Mouse (Mus musculus) kidney, embryonic 14.5 days (tissue): ENCODE measurements at regions not wholly inside any gene's neighbourhood (a gene's known extent, or its start where the extent isn't known, plus 50 kb on each side); places are given as distances from the start of the nearest gene placed in this dataset.

ENCODE experiments used
- ATAC-seq: fragments of 200-750 bp; cut with Nextera tagmentation; 2 replicates; pipeline ENCODE4 v1.8.0; 2017; ENCODE audit warnings: moderate number of reproducible peaks, mild to moderate bottlenecking, moderate TSS enrichment, moderate library complexity; ENCODE audit not compliant: low FRiP score, low TSS enrichment
- H3K27ac ChIP-seq: fragments of 300-500 bp; sonication (generic); 2 replicates; pipeline ENCODE4 v1.5.1; 2014; ENCODE audit warnings: low read depth, mild to moderate bottlenecking, low read length, moderate library complexity, mixed read lengths
- H3K27me3 ChIP-seq: fragments of 300-500 bp; sonication (generic); 2 replicates; pipeline ENCODE4 v1.6.1; 2014; ENCODE audit warnings: mild to moderate bottlenecking, low read length; ENCODE audit not compliant: control insufficient read depth, insufficient read depth
- H3K36me3 ChIP-seq: fragments of 300-500 bp; sonication (generic); 2 replicates; pipeline ENCODE4 v1.6.1; 2014; ENCODE audit warnings: low read length, mixed read lengths; ENCODE audit not compliant: control insufficient read depth, insufficient read depth
- H3K4me1 ChIP-seq: fragments of 300-500 bp; sonication (generic); 2 replicates; pipeline ENCODE4 v1.6.1; 2014; ENCODE audit warnings: low read length, mixed read lengths; ENCODE audit not compliant: control insufficient read depth, insufficient read depth
- H3K4me2 ChIP-seq: fragments of 300-500 bp; sonication (generic); replicated peaks from 2 replicates; pipeline ENCODE4 v1.6.1; 2014; ENCODE audit warnings: low read depth, mild to moderate bottlenecking, low read length
- H3K4me3 ChIP-seq: fragments of 300-500 bp; sonication (generic); 2 replicates; pipeline ENCODE4 v1.5.1; 2014; ENCODE audit warnings: mild to moderate bottlenecking, low read length
- H3K9ac ChIP-seq: fragments of 300-500 bp; sonication (generic); 2 replicates; pipeline ENCODE4 v1.6.1; 2014; ENCODE audit warnings: low read depth, mild to moderate bottlenecking, low read length, moderate library complexity
- H3K9me3 ChIP-seq: fragments of 300-500 bp; sonication (generic); 2 replicates; pipeline ENCODE4 v1.6.1; 2016; ENCODE audit warnings: low read length; ENCODE audit not compliant: control insufficient read depth
- WGBS: fragments of 180-500 bp; shearing (Covaris S2); extraction: QIAGEN DNeasy Blood & Tissue Kit; methylation state at CpG from one replicate; pipeline ENCODE4 v1.1.7; 2014; 5-methylcytosine and 5-hydroxymethylcytosine counted together

DNA sequence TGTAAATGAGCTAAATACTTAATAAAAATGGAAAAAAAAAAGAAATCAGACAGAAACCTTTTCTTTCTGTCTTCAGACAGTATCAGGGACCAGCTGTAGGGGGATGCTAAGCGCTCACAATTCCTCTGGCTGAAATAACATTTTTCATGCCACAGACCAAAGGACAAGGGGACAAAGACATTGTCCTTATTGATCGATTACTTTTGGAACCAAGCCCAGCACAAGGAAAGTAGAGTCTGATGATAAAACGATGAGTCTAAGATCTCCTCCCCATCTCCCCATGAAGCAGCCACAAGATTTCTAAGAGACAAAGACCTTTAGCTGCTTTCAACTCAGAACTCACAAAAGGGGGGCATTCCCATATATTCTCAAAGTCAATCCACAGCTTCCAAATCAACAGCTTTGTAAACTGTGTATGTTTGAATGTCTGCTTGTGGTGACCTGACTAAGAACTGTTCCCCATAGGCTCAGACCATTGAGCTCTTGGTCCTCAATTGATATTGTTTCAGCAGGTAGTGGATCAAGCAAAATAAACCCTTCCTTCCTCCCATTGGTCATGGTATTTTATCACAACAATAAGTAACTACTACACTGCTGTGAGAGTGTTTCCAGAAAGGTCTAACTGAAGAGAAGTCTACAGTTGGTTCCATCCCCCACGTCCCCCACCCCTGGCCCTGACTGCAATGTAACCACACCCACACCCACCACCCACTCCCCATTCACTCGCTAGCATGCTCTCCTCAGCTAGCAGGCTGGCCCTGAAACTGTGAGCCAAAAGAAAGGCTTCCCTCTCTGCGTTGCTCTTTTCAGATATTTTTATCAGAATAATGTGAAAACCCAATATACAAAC lies 331.4 kb upstream of the Spred2 start:
- no peaks in the 10 kb centered on the region for H3K4me1 ChIP-seq
- no peak overlapping the region for H3K4me2 ChIP-seq
- no peak overlapping the region for H3K27ac ChIP-seq
- 79% methylated on average over 6 of the region's 6 CpGs for WGBS
- H3K9me3 ChIP-seq, result no peaks in the 10 kb centered on the region; the same call in 1 of the 2 replicates
- no peak overlapping the region for H3K4me3 ChIP-seq
- no peaks in the 10 kb centered on the region for H3K36me3 ChIP-seq
- no peaks in the 10 kb centered on the region for H3K27me3 ChIP-seq
- ATAC-seq, result no peak
- no peak overlapping the region for H3K9ac ChIP-seq

DNA sequence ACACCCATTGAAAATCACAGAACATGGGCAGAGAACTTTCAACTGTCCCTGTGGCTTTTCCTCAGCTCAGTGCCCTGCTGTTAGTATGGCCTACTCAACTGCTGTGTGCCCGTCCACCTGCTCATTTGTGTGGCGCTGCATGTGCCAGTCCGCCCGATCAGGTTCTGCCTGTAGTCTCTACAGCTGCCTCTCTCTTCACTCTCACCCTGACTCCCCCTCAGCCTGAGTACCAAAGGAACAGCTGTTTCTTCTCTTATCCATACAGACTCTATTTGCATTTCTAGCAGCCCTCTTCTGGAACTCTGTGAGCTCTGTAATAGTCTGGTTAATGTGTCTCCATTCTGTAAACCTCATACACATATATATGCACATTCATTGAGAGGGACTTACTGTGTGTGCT lies 329.1 kb upstream of the Spred2 start:
- Histone ChIP-seq H3K4me3 (no peak overlapping the region), H3K9me3 (no peaks in the 10 kb centered on the region), H3K27ac (no peak overlapping the region), H3K9ac (no peak overlapping the region), H3K27me3 (no peaks in the 10 kb centered on the region), H3K4me2 (no peak overlapping the region), H3K36me3 (no peaks in the 10 kb centered on the region), H3K4me1 (no peaks in the 10 kb centered on the region)
- WGBS, result 67% methylated on average over 4 of the region's 4 CpGs
- 0 out of 2 replicates have a peak, but pooled peaks have one; percentile 49 for ATAC-seq

DNA sequence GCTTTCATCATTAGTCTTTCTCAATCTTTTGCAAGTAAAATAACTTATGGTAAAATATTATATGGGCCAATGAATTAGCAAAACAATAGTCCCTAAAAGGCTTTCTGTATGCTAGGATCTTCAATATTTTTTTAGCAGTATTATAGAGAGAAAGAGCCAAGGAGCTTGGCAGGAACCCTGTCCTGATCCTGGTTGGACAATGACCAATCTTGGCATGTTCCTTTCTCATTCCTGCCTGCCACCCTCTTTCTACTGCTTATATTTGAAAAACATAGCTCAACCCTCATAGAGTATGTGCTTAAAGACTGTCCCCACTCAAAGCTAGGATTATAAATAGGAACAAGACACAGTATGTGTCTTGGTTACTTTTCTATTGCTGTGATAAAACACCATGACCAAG lies 327.8 kb upstream of the Spred2 start:
- Histone ChIP-seq H3K36me3 (no peaks in the 10 kb centered on the region), H3K9ac (no peak overlapping the region), H3K27ac (no peak overlapping the region), H3K9me3 (no peaks in the 10 kb centered on the region), H3K4me1 (no peaks in the 10 kb centered on the region), H3K4me3 (no peak overlapping the region), H3K27me3 (no peaks in the 10 kb centered on the region), H3K4me2 (no peak overlapping the region)
- ATAC-seq, result no peak

DNA sequence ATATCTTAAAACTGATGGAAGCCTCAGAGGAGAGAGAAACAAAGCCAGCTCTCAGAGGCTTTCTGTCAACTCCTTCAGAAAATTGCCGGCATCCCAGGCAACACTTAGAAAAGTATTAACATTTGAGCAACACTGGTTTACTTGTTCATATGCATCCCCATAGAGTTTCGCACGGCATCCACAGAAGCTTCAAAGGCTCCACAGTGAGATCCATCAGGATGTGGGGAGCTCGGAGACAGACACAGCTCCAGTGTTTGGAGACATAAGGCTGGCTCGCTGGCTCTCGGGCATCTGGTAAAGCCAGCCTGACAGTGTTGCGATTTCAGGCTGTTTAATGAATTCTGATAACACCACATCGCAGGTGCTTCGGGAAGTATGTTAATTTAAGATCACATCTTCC lies 324.7 kb upstream of the Spred2 start:
- ATAC-seq, result no peak
- WGBS, result 91% methylated on average over 9 of the region's 9 CpGs
- Histone ChIP-seq H3K27me3 (no peaks in the 10 kb centered on the region), H3K27ac (no peak overlapping the region), H3K4me1 (no peaks in the 10 kb centered on the region), H3K4me3 (no peak overlapping the region), H3K9me3 (no peaks in the 10 kb centered on the region), H3K9ac (no peak overlapping the region), H3K4me2 (no peak overlapping the region), H3K36me3 (no peaks in the 10 kb centered on the region)

- Histone ChIP-seq H3K27ac (no peak overlapping the region), H3K4me2 (no peak overlapping the region), H3K9me3 (no peaks in the 10 kb centered on the region), H3K9ac (no peak overlapping the region), H3K36me3 (no peaks in the 10 kb centered on the region), H3K4me3 (no peak overlapping the region), H3K27me3 (no peaks in the 10 kb centered on the region), H3K4me1 (no peaks in the 10 kb centered on the region)
- 80% methylated on average over 15 of the region's 15 CpGs for WGBS
- ATAC-seq, result no peak
Measured at GRCm38 (mm10) chr11:19601216-19601938, 322.8 kb upstream of the Spred2 start.

GRCm38 (mm10) chr11:19602496-19602895 lies 321.7 kb upstream of the Spred2 start:
- H3K4me2 ChIP-seq, result no peak overlapping the region
- no peaks in the 10 kb centered on the region for H3K36me3 ChIP-seq
- H3K9ac ChIP-seq, result no peak overlapping the region
- no peak overlapping the region for H3K4me3 ChIP-seq
- no peaks in the 10 kb centered on the region for H3K9me3 ChIP-seq
- H3K27me3 ChIP-seq, result no peaks in the 10 kb centered on the region
- H3K27ac ChIP-seq, result no peak overlapping the region
- 72% methylated on average over 5 of the region's 5 CpGs for WGBS
- H3K4me1 ChIP-seq, result no peaks in the 10 kb centered on the region
- ATAC-seq, result no peak

- no peaks in the 10 kb centered on the region for H3K36me3 ChIP-seq
- no peak overlapping the region for H3K4me2 ChIP-seq
- H3K4me1 ChIP-seq, result no peaks in the 10 kb centered on the region
- no peaks in the 10 kb centered on the region for H3K9me3 ChIP-seq
- H3K4me3 ChIP-seq, result no peak overlapping the region
- H3K9ac ChIP-seq, result no peak overlapping the region
- H3K27ac ChIP-seq, result no peak overlapping the region
- H3K27me3 ChIP-seq, result no peaks in the 10 kb centered on the region
- WGBS, result 58% methylated on average over 4 of the region's 4 CpGs
- ATAC-seq, result no peak
Measured at GRCm38 (mm10) chr11:19605602-19606001, 318.6 kb upstream of the Spred2 start.

DNA sequence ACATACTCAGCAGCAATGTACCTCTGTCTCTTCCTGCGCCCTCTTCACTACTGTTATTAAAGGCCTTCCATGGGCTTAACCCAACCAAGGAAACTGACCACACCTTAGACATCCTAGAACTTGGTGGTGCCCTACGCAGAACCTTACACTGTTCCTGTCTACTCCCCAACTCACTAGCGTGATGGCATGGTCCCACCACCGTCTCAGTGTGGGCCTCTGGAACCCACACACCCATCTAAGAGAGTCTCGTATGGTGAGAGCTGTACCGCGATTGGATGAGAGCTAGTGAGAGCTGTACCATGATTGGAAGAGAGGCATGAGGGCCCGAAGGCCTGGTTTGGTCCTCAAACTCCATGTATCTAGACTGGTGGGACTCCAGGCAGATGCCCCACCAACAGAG lies 317.2 kb upstream of the Spred2 start:
- no peak overlapping the region for H3K4me2 ChIP-seq
- ATAC-seq, result no peak
- no peak overlapping the region for H3K4me3 ChIP-seq
- H3K9me3 ChIP-seq, result no peaks in the 10 kb centered on the region
- H3K27me3 ChIP-seq, result no peaks in the 10 kb centered on the region
- no peaks in the 10 kb centered on the region for H3K4me1 ChIP-seq
- no peak overlapping the region for H3K27ac ChIP-seq
- no peak overlapping the region for H3K9ac ChIP-seq
- H3K36me3 ChIP-seq, result no peaks in the 10 kb centered on the region
- 93% methylated on average over 8 of the region's 8 CpGs for WGBS

- H3K9me3 ChIP-seq, result no peaks in the 10 kb centered on the region
- H3K4me2 ChIP-seq, result no peak overlapping the region
- H3K27me3 ChIP-seq, result no peaks in the 10 kb centered on the region
- no peak overlapping the region for H3K4me3 ChIP-seq
- no peak for ATAC-seq
- no peak overlapping the region for H3K27ac ChIP-seq
- no peaks in the 10 kb centered on the region for H3K36me3 ChIP-seq
- H3K4me1 ChIP-seq, result no peaks in the 10 kb centered on the region
- H3K9ac ChIP-seq, result no peak overlapping the region
Measured at GRCm38 (mm10) chr11:19607941-19608340, 316.2 kb upstream of the Spred2 start.
